Mouse (Mus musculus): Measurements from ENCODE around the gene Eaf1. TPM values are rescaled to one million over a fixed set of nuclear protein-coding genes. Genes with fewer than 3 reads are reported as not detected.

Eaf1 gene
- polyA plus RNA-seq, 1 experiment from 2014 or later: 11.4 TPM

GRCm38 (mm10) chr14:31559216-31559615 is 65.0 kb downstream of the Eaf1 start:
- H3K9me3 ChIP-seq (ENCODE audit: low read length): no peaks in the 10 kb centered on the region
- peaks cover 6% of the 10 kb centered on the region for H3K4me1 ChIP-seq (ENCODE audit: insufficient read depth)
- no peak overlapping the region for H3K27ac ChIP-seq (ENCODE audit: low read depth)
- no peaks in the 10 kb centered on the region for H3K36me3 ChIP-seq (replicated peaks; ENCODE audit: insufficient read depth, low read length)
- WGBS (ENCODE audit: insufficient replicate concordance): 45% methylated on average over 5 of the region's 5 CpGs
- no peak overlapping the region for H3K4me3 ChIP-seq (ENCODE audit: low read depth, low read length)
- no peaks in the 10 kb centered on the region for H3K27me3 ChIP-seq (ENCODE audit: insufficient read depth, low read length)
- no peak overlapping the region for H3K9ac ChIP-seq (replicated peaks)
- no peak for ATAC-seq
- no peak for TF ChIP-seq EP300 (IDR thresholded peaks at IDR 0.05; ENCODE audit: low read depth)
- TF ChIP-seq CTCF (IDR thresholded peaks at IDR 0.05; ENCODE audit: low read depth): no peak
- no peak for DNase-seq
- no peak overlapping the region for H3K4me2 ChIP-seq (ENCODE audit: low read depth, low read length)

Other genes starting within 250 kb of the Eaf1 start
- gene Phf7, start 243.1 kb upstream of the Eaf1 start, polyA plus RNA-seq (2015; fragmentation: Nextera tagmentation; extraction: Ambion mirVana): 7.3 and 8.3 TPM in 2 replicates
- 16.3 and 19.8 TPM in 2 replicates for gene Bap1, start 242.9 kb upstream of the Eaf1 start, polyA plus RNA-seq (2015; fragmentation: Nextera tagmentation; extraction: Ambion mirVana)
- 0.05 and 0.06 TPM in 2 replicates for gene Dnah1, start 170.5 kb upstream of the Eaf1 start, polyA plus RNA-seq (2015; fragmentation: Nextera tagmentation; extraction: Ambion mirVana)
- gene Capn7, start 157.8 kb upstream of the Eaf1 start, polyA plus RNA-seq (2015; fragmentation: Nextera tagmentation; extraction: Ambion mirVana): 10.3 and 12.4 TPM in 2 replicates
- 29.7 and 31.8 TPM in 2 replicates for gene Sh3bp5, start 58.3 kb upstream of the Eaf1 start, polyA plus RNA-seq (2015; fragmentation: Nextera tagmentation; extraction: Ambion mirVana)
- gene Mettl6, start 641 bp downstream of the Eaf1 start, polyA plus RNA-seq (2015; fragmentation: Nextera tagmentation; extraction: Ambion mirVana): 23.6 and 26.1 TPM in 2 replicates
- gene Colq, start 96.9 kb downstream of the Eaf1 start, polyA plus RNA-seq (2015; fragmentation: Nextera tagmentation; extraction: Ambion mirVana): 0.29 and 0.52 TPM in 2 replicates
- gene Gm49387, start 146.5 kb downstream of the Eaf1 start, polyA plus RNA-seq (2015; fragmentation: Nextera tagmentation; extraction: Ambion mirVana): 0.89 and 3.9 TPM in 2 replicates
- 40.3 and 44.1 TPM in 2 replicates for gene Btd, start 146.6 kb downstream of the Eaf1 start, polyA plus RNA-seq (2015; fragmentation: Nextera tagmentation; extraction: Ambion mirVana)
- 310 and 342 TPM in 2 replicates for gene Hacl1, start 146.9 kb downstream of the Eaf1 start, polyA plus RNA-seq (2015; fragmentation: Nextera tagmentation; extraction: Ambion mirVana)

Measured in liver, postnatal 0 days (tissue).